Mouse (Mus musculus) monocyte, adult 2 months (primary cell): Measurements from ENCODE around the gene Rnaset2a.
"Not testable (repeated sequence)": the region's sequence is repeated elsewhere in the genome, so short reads cannot be mapped to it uniquely, and the experiment has no call there.

Source experiments
- DNase-seq, 2 experiments: peaks; one replicate each; pipeline ENCODE4 v3.0.0; 2022; ENCODE audit warnings: low spot score in 2 of 2, low read depth in 1 of 2

Gene Rnaset2a

DNA sequence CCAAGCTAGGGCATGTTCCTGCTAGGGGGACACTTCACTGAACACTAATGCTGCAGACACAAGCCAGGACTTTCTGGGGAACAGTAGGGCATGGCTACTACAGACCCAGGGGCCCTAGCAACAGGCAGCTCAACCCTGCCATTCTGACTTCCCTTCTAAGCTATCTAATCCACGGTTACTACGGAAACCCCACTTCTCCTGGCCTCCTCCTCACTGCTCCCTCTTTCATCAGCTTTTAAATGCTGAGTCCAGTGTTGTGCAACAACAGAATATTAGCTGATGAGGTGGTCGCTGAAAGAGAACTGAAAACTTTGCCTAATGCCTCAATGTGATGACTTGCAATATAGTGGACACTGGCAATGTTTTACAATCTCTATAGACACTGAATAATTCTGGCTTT is 7.7 kb downstream of the Rnaset2a start:
- DNase-seq = peak in 1 of 2 experiments; percentile 13

GRCm38 (mm10) chr17:8138116-8138515 is 9.8 kb downstream of the Rnaset2a start:
- not testable (repeated sequence) for DNase-seq

GRCm38 (mm10) chr17:8130849-8131248 is 17.0 kb downstream of the Rnaset2a start:
- not testable (repeated sequence) for DNase-seq

DNA sequence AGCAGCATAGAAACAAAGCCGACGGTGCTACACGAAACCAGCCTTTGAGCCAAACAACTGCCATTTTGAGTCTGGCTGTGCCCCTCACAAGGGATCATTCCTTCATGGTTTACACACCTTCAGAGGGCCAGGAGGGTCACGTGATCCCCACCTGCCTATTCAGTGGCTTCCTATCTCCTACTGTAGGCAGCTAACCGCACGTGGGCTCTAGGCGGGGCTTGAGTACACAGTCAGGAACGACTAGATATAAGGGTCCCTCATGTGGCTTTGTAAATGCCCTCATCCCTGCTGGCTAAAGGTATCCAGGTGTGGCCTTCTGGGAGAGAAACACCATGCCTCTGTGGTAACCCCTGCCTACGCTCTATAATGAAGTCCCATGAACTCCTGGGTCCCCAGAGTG is 18.3 kb downstream of the Rnaset2a start:
- not testable (repeated sequence) for DNase-seq

GRCm38 (mm10) chr17:8128326-8128993 is 19.4 kb downstream of the Rnaset2a start:
- DNase-seq = not testable (repeated sequence)

GRCm38 (mm10) chr17:8124586-8124985 is 23.3 kb downstream of the Rnaset2a start:
- DNase-seq = not testable (repeated sequence)

DNA sequence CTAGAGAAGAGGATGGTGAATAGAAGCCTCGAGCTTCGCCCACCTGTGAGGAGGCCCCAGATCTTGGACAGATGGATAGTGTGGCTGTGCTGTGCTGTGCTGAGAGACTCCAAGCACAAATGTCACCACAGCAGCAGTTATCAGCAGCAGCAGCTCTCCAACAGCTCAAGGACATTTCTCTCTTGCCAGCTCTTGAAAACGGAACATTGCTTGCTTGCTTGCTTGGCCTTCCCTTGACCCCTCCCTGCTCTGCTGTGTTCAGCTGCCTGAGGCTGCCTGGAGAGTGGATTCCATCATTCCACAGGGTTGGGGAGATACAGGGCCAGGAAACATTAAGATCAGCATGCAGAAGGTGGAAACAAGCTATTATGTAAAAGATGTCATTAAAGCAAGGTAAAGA is 24.9 kb downstream of the Rnaset2a start:
- DNase-seq = not testable (repeated sequence)

DNA sequence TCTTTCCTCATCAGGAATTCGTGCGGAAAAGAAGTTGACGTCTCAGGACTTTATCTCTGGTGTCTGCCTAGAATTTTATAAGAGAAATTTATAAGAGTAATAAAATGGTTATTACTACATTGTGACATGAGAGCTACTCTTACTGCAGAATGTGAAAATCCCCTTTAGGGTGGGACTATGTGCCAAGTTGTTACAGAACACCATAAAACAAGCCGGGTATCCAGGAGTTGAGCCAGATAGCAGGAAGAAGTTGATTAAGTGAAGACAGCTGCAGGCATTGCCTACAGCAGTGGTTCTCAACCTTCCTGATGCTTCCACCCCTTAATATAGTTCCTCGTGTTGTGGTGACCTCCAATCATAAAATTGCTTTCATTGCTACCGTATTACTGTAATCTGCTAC is 31.0 kb downstream of the Rnaset2a start:
- DNase-seq = not testable (repeated sequence)

DNA sequence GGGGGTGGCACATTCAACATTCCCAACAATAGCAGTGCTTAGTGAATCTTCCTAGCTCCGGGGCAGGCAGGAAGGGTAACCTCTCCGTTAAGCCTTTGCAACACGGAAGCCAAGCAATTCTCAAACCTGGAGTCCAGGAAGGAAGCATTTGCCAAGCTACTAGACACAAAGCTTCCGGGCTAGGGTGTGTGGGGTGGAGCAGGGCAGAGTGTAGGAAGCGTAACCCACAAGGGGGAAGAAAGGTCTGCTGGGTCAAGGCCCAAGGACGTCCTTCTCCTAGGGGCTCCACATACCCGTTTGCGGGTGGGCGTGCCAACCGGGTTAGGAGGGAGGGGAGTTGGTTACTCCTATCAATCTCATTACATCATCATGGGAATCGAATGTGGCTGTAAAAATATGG is 31.5 kb downstream of the Rnaset2a start:
- DNase-seq = not testable (repeated sequence)

- DNase-seq = not testable (repeated sequence)
Observed at GRCm38 (mm10) chr17:8112199-8112598, 35.7 kb downstream of the Rnaset2a start.

DNA sequence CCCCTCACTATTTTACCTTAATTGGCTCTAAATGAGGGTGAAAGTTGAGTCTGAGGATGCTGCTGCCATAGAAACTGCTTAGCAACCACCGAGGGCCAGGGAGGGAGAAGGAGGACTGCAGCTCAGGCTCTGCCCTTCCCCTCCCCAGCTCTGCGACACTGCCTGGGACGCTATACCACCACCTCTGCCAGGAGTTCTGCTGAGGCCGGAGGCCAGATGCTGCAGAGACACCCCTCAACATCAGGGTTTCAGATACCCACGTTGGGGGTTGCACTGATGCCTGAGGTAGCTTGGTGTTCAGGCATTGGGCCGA is 46.6 kb downstream of the Rnaset2a start:
- not testable (repeated sequence) for DNase-seq

GRCm38 (mm10) chr17:8100405-8101296 is 47.2 kb downstream of the Rnaset2a start:
- DNase-seq = not testable (repeated sequence)

- not testable (repeated sequence) for DNase-seq
Observed at GRCm38 (mm10) chr17:8096199-8096598, 51.7 kb downstream of the Rnaset2a start.

- not testable (repeated sequence) for DNase-seq
Observed at GRCm38 (mm10) chr17:8095653-8096052, 52.2 kb downstream of the Rnaset2a start.

DNA sequence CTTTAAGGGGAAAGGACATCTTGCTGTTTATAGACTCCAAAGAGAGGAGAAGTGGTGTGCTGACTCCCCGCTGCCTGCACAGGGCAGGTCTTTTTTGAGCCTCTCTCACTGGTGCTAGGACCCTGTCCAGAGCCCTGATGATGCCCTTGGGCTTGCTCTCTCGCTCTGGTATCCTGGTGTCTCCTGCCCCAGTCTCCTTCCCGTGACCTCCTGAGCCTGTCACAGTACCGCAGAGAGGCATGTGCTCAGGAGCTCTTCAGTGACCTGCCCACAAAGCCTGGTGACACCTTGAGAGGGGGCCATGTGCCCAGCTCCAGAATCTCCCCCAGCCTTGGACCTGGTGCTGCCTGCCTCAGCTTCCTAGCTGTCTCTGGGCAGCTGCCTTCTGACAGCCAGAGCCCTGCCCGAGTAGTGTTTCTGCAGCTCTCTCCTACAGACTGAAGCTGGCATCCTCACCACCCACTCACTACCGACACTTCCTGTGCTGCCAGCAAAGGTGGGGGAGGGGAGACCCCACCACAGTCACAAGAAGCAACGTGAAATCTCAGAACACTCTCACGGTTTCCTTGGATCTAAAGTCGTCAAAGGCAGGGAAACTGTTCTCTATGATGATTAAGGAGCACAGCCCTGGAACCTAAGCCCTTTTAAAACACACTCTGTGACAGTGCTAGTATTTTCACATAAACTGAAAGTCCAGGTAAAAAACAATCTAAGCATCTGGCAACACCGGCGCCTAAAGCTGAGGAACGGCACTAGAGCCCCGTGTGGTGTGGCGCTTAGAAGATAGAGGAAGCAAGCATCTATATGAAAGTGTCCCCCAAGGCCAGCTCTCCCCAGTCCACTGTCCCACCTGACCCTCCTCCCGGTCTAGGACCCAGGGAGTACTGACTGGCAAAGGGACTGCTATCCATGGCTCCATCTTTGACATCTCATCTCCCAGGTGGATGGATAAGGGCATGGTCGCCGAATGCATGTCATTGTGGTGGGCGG is 55.1 kb downstream of the Rnaset2a start:
- DNase-seq = not testable (repeated sequence)

- not testable (repeated sequence) for DNase-seq
Observed at GRCm38 (mm10) chr17:8091320-8091719, 56.6 kb downstream of the Rnaset2a start.

DNA sequence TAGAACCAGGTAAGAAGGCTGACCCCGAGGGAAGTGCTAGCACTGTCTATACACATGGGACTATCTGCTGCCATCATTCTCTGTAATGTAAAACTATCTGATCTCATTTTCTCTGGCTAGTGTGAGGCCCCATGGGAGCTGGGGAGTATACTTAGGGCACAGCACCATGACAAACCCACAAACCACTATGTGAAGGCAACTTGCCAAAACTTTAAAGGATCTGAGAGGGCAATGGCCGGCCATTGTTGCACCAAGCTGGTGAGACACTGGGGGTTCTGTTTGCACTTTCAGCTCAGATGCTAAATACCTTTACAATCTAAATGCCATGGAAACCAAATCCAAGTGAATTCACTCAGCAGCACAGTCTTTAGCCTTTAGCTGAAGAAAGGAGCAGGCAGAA is 78.0 kb downstream of the Rnaset2a start:
- DNase-seq = not testable (repeated sequence)
